Mouse (Mus musculus): Measurements from ENCODE around the gene Glmn. TPM values are rescaled to one million over a fixed set of nuclear protein-coding genes. Genes with fewer than 3 reads are reported as not detected.

The Glmn gene
- total and polyA plus RNA-seq, 3 experiments: 11.6 to 29.1 (median 28.2) TPM

DNA sequence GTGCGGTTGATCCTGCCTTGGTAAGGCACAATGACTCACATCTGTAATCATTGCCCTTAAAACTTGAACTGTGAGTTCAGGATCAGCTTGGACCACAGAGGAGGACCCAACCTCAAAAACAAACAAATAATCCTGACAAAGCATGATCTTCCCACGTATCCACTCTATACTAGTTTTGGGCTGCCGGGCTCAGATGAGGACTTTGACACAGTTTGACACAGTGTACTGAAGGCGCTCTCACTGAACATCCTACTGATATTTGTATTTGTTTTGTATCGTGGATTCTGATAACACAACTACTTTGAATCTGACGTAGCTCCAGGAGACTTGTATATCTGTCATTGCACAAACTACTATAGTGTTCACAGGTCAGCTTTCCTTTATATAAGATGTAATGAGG is 76.3 kb downstream of the Glmn start:
- Histone ChIP-seq H3K27me3 (replicated peaks) (no peaks in the 10 kb centered on the region), H3K4me1 (ENCODE audit: control insufficient read depth in 1 of 2, insufficient read depth in 2 of 2) (peaks cover 2 to 28% of the 10 kb centered on the region in 2 experiments), H3K9ac (ENCODE audit: insufficient read depth, low read depth) (no peak overlapping the region), H3K9me3 (replicated peaks; ENCODE audit: low read length) (no peaks in the 10 kb centered on the region), H3K27ac (ENCODE audit: insufficient read depth, low read depth) (no peak overlapping the region), H3K4me3 (replicated peaks in 1 of 3; ENCODE audit: low read depth in 2 of 3, low read length in 2 of 3, poor library complexity in 1 of 3) (no peak overlapping the region), H3K79me2 (replicated peaks; ENCODE audit: control insufficient read depth, extremely low read depth, insufficient read depth, poor library complexity, severe bottlenecking) (no peaks in the 10 kb centered on the region), H3K4me2 (ENCODE audit: insufficient read depth, low read depth, poor library complexity, severe bottlenecking) (no peak overlapping the region), H3K36me3 (replicated peaks in 1 of 2; ENCODE audit: control insufficient read depth in 1 of 2, insufficient read depth in 1 of 2, low read length in 1 of 2) (no peaks in the 10 kb centered on the region)
- no peak for TF ChIP-seq UBTF (IDR thresholded peaks at IDR 0.05; ENCODE audit: low read depth, low read length)
- no peak for TF ChIP-seq MAFK (IDR thresholded peaks at IDR 0.05; ENCODE audit: insufficient replicate concordance, low read length)
- no peak for TF ChIP-seq MAZ (IDR thresholded peaks at IDR 0.05; ENCODE audit: low read depth, low read length)
- TF ChIP-seq JUND (conservative IDR thresholded peaks at IDR 0.05; ENCODE audit: low read depth, low read length): no peak
- TF ChIP-seq SMC3 (IDR thresholded peaks at IDR 0.05; ENCODE audit: low read depth, low read length): no peak
- no peak for TF ChIP-seq GABPA (IDR thresholded peaks at IDR 0.05; ENCODE audit: insufficient replicate concordance, low read depth, low read length)
- TF ChIP-seq TBP (conservative IDR thresholded peaks at IDR 0.05; ENCODE audit: low read depth, low read length): no peak
- no peak for TF ChIP-seq HCFC1 (IDR thresholded peaks at IDR 0.05; ENCODE audit: low read depth, low read length)
- no peak for TF ChIP-seq POLR2AphosphoS2 (IDR thresholded peaks at IDR 0.05; ENCODE audit: low read depth, low read length)
- TF ChIP-seq RCOR1 (conservative IDR thresholded peaks at IDR 0.05; ENCODE audit: low read depth, low read length): no peak
- TF ChIP-seq ZC3H11A (IDR thresholded peaks at IDR 0.05; ENCODE audit: low read depth, low read length): no peak
- TF ChIP-seq MXI1 (IDR thresholded peaks at IDR 0.05; ENCODE audit: low read depth, low read length): no peak
- TF ChIP-seq MAX (IDR thresholded peaks at IDR 0.05; ENCODE audit: low read length): no peak
- no peak for TF ChIP-seq ZMIZ1 (IDR thresholded peaks at IDR 0.05; ENCODE audit: low read depth, low read length)
- no peak for TF ChIP-seq POLR2A (IDR thresholded peaks at IDR 0.05; ENCODE audit: low read depth, low read length)
- no peak for TF ChIP-seq MEF2A (IDR thresholded peaks at IDR 0.05; ENCODE audit: borderline replicate concordance, low read depth, low read length)
- TF ChIP-seq CHD2 (IDR thresholded peaks at IDR 0.05; ENCODE audit: low read length): no peak
- TF ChIP-seq NELFE (IDR thresholded peaks at IDR 0.05; ENCODE audit: low read depth, low read length): no peak
- TF ChIP-seq TCF12 (IDR thresholded peaks at IDR 0.05; ENCODE audit: low read depth, low read length): no peak
- DNase-seq (ENCODE audit: extremely low read depth): no peak
- in situ Hi-C loops (cut with MboI; ENCODE audit: low pct_ligation_motif_present, low pct_unique_long_range_greater_than_20kb, low sequenced_read_pairs): loop anchor here (25.0 kb wide), 1 partner anchor 534 kb away; no protein-coding TSS in a partner anchor
- dilution Hi-C loops (cut with MboI; ENCODE audit: extremely low pct_ligation_motif_present, extremely low pct_unique_long_range_greater_than_20kb, low sequenced_read_pairs): no loop called here

DNA sequence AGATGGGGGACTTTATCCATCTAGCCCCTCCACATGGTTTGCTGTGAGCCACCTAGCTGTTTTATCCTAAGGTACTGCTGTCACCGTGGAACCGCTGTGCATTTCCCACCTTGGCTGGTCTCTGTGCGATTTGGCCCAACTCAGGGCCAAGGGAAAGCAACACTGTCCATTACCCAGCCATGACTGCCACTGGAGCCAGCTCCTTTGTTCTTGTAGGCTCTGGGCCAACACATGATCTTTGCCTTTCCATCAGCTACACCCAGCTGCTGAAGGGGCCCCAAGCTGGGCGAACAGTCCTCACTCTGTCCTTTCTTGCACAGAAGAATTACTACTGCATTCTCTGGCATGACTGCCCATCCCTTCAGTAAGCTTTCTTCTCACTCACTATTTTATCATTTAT is 79.1 kb downstream of the Glmn start:
- Histone ChIP-seq H3K4me3 (replicated peaks in 1 of 3; ENCODE audit: low read depth in 2 of 3, low read length in 2 of 3, poor library complexity in 1 of 3) (no peak overlapping the region), H3K27me3 (replicated peaks) (no peaks in the 10 kb centered on the region), H3K79me2 (replicated peaks; ENCODE audit: control insufficient read depth, extremely low read depth, insufficient read depth, poor library complexity, severe bottlenecking) (no peaks in the 10 kb centered on the region), H3K4me2 (ENCODE audit: insufficient read depth, low read depth, poor library complexity, severe bottlenecking) (no peak overlapping the region), H3K36me3 (replicated peaks in 1 of 2; ENCODE audit: control insufficient read depth in 1 of 2, insufficient read depth in 1 of 2, low read length in 1 of 2) (no peaks in the 10 kb centered on the region), H3K9ac (ENCODE audit: insufficient read depth, low read depth) (no peak overlapping the region), H3K9me3 (replicated peaks; ENCODE audit: low read length) (no peaks in the 10 kb centered on the region), H3K4me1 (ENCODE audit: control insufficient read depth in 1 of 2, insufficient read depth in 2 of 2) (peaks cover 0 to 17% of the 10 kb centered on the region in 2 experiments; a peak in 2 of 4 replicates), H3K27ac (ENCODE audit: insufficient read depth, low read depth) (no peak overlapping the region)
- no peak for DNase-seq (ENCODE audit: extremely low read depth)
- in situ Hi-C loops (cut with MboI; ENCODE audit: low pct_ligation_motif_present, low pct_unique_long_range_greater_than_20kb, low sequenced_read_pairs): loop anchor here (5.0 to 25.0 kb wide), 2 partner anchors 181 to 531 kb away; no protein-coding TSS in a partner anchor
- TF ChIP-seq ZKSCAN1 (IDR thresholded peaks at IDR 0.05; ENCODE audit: borderline replicate concordance, low read depth, low read length) (no peak), ZC3H11A (IDR thresholded peaks at IDR 0.05; ENCODE audit: low read depth, low read length) (no peak), MXI1 (IDR thresholded peaks at IDR 0.05; ENCODE audit: low read depth, low read length) (no peak), KAT2A (IDR thresholded peaks at IDR 0.05; ENCODE audit: insufficient replicate concordance, low read length) (no peak), RAD21 (IDR thresholded peaks at IDR 0.05; ENCODE audit: low read depth, low read length) (no peak), E2F4 (IDR thresholded peaks at IDR 0.05; ENCODE audit: insufficient replicate concordance, low read depth, low read length) (no peak), USF1 (IDR thresholded peaks at IDR 0.05; ENCODE audit: low read depth, low read length) (no peak), TCF12 (IDR thresholded peaks at IDR 0.05; ENCODE audit: low read depth, low read length) (no peak)
- dilution Hi-C loops (cut with MboI; ENCODE audit: extremely low pct_ligation_motif_present, extremely low pct_unique_long_range_greater_than_20kb, low sequenced_read_pairs): no loop called here

All from CH12.LX (cell line).